Mouse (Mus musculus) CD4-positive, CD25-positive, alpha-beta regulatory T cell, adult 2 months (primary cell): ENCODE measurements around the gene Gm6509.
"Not testable (repeated sequence)": the region's sequence is repeated elsewhere in the genome, so short reads cannot be mapped to it uniquely, and the experiment has no call there.

Experiments used
- DNase-seq: peaks from one replicate; pipeline ENCODE4 v3.0.0-alpha.2; 2012; ENCODE audit warnings: low read depth, low spot score

The Gm6509 gene

DNA sequence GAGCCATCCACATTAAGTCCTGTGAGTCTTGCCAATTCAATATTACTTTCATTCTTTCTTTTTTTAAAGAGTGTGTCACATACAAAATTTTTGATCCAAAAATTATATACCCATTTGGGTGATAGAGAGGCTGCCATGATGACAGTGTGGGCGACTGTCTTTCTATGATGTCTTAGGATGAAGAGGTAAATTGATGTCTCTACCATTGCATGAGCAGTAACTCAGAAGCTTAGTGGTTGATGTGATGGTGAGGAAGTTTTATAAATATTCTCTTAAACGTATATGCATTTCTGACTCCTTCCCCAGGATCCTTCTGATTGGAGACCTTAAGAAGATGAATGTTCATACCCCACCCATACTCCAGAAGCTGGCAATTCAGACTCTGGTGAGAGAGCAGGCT lies at the start of gene Gm6509:
TSS of gene Gm6509 (plus strand) at position 301 of the 400 bp plus-strand sequence.
- not testable (repeated sequence) for DNase-seq

DNA sequence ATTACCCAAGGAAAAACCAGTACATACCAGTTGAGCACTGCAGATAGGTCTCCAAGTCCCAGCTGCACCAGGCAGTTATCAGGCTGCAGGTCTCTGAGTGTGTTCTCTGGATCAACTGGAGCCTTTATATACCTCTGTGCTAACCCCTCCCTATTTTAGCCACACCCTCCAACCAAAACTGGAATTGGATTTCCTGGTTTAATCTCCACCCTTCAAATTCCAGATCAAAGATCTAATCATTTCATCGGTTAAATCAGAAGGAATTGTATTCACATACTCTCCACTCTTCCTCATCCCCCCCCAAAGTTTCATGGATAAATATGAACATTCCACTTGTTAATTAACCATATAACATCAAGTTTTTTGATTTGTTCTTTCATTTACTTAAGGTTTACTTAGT lies 7.5 kb upstream of the Gm6509 start, which contains the start of gene Gm3147:
TSS of gene Gm3147 (minus strand) at position 101 of the 400 bp plus-strand sequence.
- DNase-seq, result not testable (repeated sequence)

DNA sequence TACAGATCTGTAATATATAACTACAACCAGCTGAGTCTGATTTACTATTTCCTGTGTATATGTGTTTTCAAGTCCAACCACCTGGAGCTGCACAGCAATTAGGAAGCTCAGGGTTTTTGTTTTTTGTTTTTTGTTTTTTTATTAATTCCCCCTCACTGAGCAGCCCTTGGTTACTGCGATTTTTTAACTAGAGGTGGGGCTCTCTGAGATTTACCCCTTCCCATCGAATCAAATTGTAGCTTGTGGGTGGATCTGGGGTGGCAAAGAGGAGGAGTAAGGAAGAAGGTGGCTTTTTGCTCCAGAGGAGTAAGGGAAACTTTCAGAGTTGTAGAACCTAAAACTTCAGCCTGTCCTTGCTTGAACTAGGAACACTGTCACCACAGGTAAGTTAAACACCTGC lies 24.3 kb downstream of the Gm6509 start, which contains the start of gene Gm6205:
TSS of gene Gm6205 (plus strand) at position 301 of the 400 bp plus-strand sequence.
- not testable (repeated sequence) for DNase-seq
